Comparison of ENCODE assay signal across 15 mouse cellular contexts in the genomic region with DNA sequence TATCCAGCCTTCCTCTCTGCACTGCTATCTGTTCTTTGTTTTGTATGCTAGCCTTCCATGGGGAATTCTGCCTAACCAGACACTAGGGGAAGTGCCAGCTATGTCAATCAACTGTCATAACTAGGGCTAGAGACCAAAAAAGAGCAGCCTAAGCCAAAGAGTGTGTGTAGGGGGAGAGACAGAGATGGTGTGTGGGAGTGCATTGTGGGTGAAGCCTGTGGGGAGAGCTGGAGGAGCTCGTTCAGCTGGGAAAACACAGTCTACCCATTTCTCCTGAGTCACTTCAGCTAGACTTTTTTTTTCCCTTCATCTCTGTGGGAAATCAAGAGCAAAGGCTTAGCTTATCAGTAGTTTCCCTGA.
DNase-seq lines count a peak whose midpoint lies in the region; ATAC-seq and TF ChIP-seq lines count a peak whose summit lies in the region.
"Had no signal": no experiment of that assay in that cellular context is flagged by ENCODE, and none has a peak within 500 bp of the region (broad histone marks: within the 10 kb centered on the region; RNA-seq: fewer than 3 reads in every experiment).

No protein-coding gene starts in this region.

- DNase-seq in heart, embryonic 10.5 days (ENCODE audit: low spot score): no peak
- no peak for DNase-seq in heart, adult 9 months (ENCODE audit: low spot score in 2 of 2)
- DNase-seq in brain, adult 2 months (ENCODE audit: low read depth, low spot score): peak; percentile 83
- peak; percentile 67 for DNase-seq in forebrain, postnatal 0 days
- DNase-seq in left cerebral cortex, adult 9 months (ENCODE audit: low spot score in 2 of 2): peak; percentile 31 to 47
- no peak for DNase-seq in hindbrain, embryonic 10.5 days (ENCODE audit: low spot score)
- DNase-seq in gastrocnemius, adult 2 months: no peak
- DNase-seq: adrenal gland, postnatal 10 days; cerebellum, adult 2 months; lung, adult 18-20 months; thymus, postnatal 25 days had no signal

- no peak overlapping the region for H3K4me3 ChIP-seq in heart, embryonic 10.5 days
- H3K4me3 ChIP-seq in forebrain, postnatal 0 days (ENCODE audit: low read depth, low read length): no peak overlapping the region
- H3K4me3 ChIP-seq in hindbrain, embryonic 10.5 days: no peak overlapping the region
- no peak overlapping the region for H3K4me3 ChIP-seq in gastrocnemius, adult 2 months
- H3K4me3 ChIP-seq: limb, embryonic 13.5 days; midbrain, embryonic 12.5 days had no signal

- intact Hi-C loops in gastrocnemius, adult 2 months (cut with DNase I): no loop called here

- no peaks in the 10 kb centered on the region for H3K36me3 ChIP-seq in heart, embryonic 10.5 days
- H3K36me3 ChIP-seq in forebrain, postnatal 0 days (ENCODE audit: insufficient read depth): no peaks in the 10 kb centered on the region
- H3K36me3 ChIP-seq in hindbrain, embryonic 10.5 days: no peaks in the 10 kb centered on the region
- H3K36me3 ChIP-seq: limb, embryonic 13.5 days; midbrain, embryonic 12.5 days had no signal

- H3K9me3 ChIP-seq in heart, embryonic 10.5 days: no peaks in the 10 kb centered on the region
- H3K9me3 ChIP-seq in forebrain, postnatal 0 days (ENCODE audit: low read length): no peaks in the 10 kb centered on the region
- H3K9me3 ChIP-seq in hindbrain, embryonic 10.5 days: no peaks in the 10 kb centered on the region
- H3K9me3 ChIP-seq: limb, embryonic 13.5 days; midbrain, embryonic 12.5 days had no signal

- no peak overlapping the region for H3K4me2 ChIP-seq in forebrain, postnatal 0 days (ENCODE audit: low read depth)
- H3K4me2 ChIP-seq: limb, embryonic 13.5 days; midbrain, embryonic 12.5 days had no signal

- H3K27me3 ChIP-seq in heart, embryonic 10.5 days (ENCODE audit: insufficient read depth, poor library complexity, severe bottlenecking): no peaks in the 10 kb centered on the region
- no peaks in the 10 kb centered on the region for H3K27me3 ChIP-seq in forebrain, postnatal 0 days (ENCODE audit: insufficient read depth, low read length)
- no peaks in the 10 kb centered on the region for H3K27me3 ChIP-seq in hindbrain, embryonic 10.5 days (ENCODE audit: insufficient read depth, poor library complexity, severe bottlenecking)
- H3K27me3 ChIP-seq: midbrain, embryonic 12.5 days; Patski had no signal

- ATAC-seq in forebrain, postnatal 0 days: peak; percentile 94
- ATAC-seq: Patski had no signal

- no peak for TF ChIP-seq CTCF in forebrain, postnatal 0 days (IDR thresholded peaks at IDR 0.05; ENCODE audit: low read depth)
- no peak for TF ChIP-seq CTCF in gastrocnemius, adult 2 months (IDR thresholded peaks at IDR 0.05)

- H3K27ac ChIP-seq in heart, embryonic 10.5 days: peak overlapping the region; percentile 70; the same call in 1 of the 2 replicates
- H3K27ac ChIP-seq in forebrain, postnatal 0 days (ENCODE audit: low read depth, low read length): 0 out of 2 replicates have a peak overlapping the region, but pooled peaks have one; percentile 21
- H3K27ac ChIP-seq in hindbrain, embryonic 10.5 days: no peak overlapping the region
- no peak overlapping the region for H3K27ac ChIP-seq in gastrocnemius, adult 2 months
- H3K27ac ChIP-seq: kidney, postnatal 0 days; limb, embryonic 13.5 days; midbrain, embryonic 12.5 days had no signal

- H3K9ac ChIP-seq in forebrain, postnatal 0 days: no peak overlapping the region
- H3K9ac ChIP-seq: limb, embryonic 13.5 days; midbrain, embryonic 12.5 days had no signal

- H3K4me1 ChIP-seq in heart, embryonic 10.5 days: peaks cover 9% of the 10 kb centered on the region; the same call in 1 of the 2 replicates
- H3K4me1 ChIP-seq in forebrain, postnatal 0 days (ENCODE audit: insufficient read depth): no peaks in the 10 kb centered on the region
- no peaks in the 10 kb centered on the region; the same call in 1 of the 2 replicates for H3K4me1 ChIP-seq in hindbrain, embryonic 10.5 days (replicated peaks)
- H3K4me1 ChIP-seq: limb, embryonic 13.5 days; midbrain, embryonic 12.5 days had no signal

- 8% methylated on average over 1 of the region's 1 CpGs for WGBS in heart, embryonic 10.5 days
- WGBS in forebrain, postnatal 0 days: 17% methylated on average over 1 of the region's 1 CpGs
- WGBS in hindbrain, embryonic 10.5 days: 50% methylated on average over 1 of the region's 1 CpGs

Comparison
In these comparisons a context has a peak if more than half of its experiments do, and no peak if none do; other contexts are left out.
1. DNase-seq: peak in brain, adult 2 months (single experiment), forebrain, postnatal 0 days (single experiment) and left cerebral cortex, adult 9 months (2 of 2); none in heart, embryonic 10.5 days (single experiment), heart, adult 9 months (0 of 2), hindbrain, embryonic 10.5 days (single experiment) and gastrocnemius, adult 2 months (single experiment).
2. H3K27ac ChIP-seq: peak in heart, embryonic 10.5 days (single experiment) and forebrain, postnatal 0 days (single experiment); none in hindbrain, embryonic 10.5 days (single experiment) and gastrocnemius, adult 2 months (single experiment).